ENCODE assay signal across 9 mouse cellular contexts in genomic region chr4:57280888-57281287, GRCm38 (mm10). TPM values are rescaled to one million over a fixed set of nuclear protein-coding genes. Genes with fewer than 3 reads are reported as not detected.
DNase-seq lines count a peak whose midpoint lies in the region; TF ChIP-seq lines count a peak whose summit lies in the region.
"Had no signal": no experiment of that assay in that cellular context is flagged by ENCODE, and none has a peak within 500 bp of the region (broad histone marks: within the 10 kb centered on the region; RNA-seq: fewer than 3 reads in every experiment).

No protein-coding gene starts in this region.

- peak; percentile 76 to 82 for DNase-seq in heart, adult 2 months
- no peak for DNase-seq in heart, embryonic 10.5 days (ENCODE audit: low spot score)
- DNase-seq in NIH3T3 (ENCODE audit: low read depth) = peak; percentile 51
- DNase-seq in cerebellum, postnatal 25 days = peak; percentile 78 to 83
- peak; percentile 73 to 76 for DNase-seq in heart, postnatal 36 days
- DNase-seq in forebrain, embryonic 10.5 days (ENCODE audit: extremely low spot score, low spot score) = no peak
- no peak for DNase-seq in kidney, adult 9 months
- no peak for DNase-seq in thymus, postnatal 10 days (ENCODE audit: low spot score in 2 of 2)

- intact Hi-C loops in heart, adult 2 months (cut with DNase I) = no loop called here
- intact Hi-C loops in heart, postnatal 36 days (cut with DNase I) = no loop called here

- no peak for TF ChIP-seq CTCF in heart, adult 2 months (IDR thresholded peaks at IDR 0.05)

- no peak overlapping the region for H3K4me3 ChIP-seq in heart, adult 2 months
- no peak overlapping the region for H3K4me3 ChIP-seq in heart, embryonic 10.5 days
- H3K4me3 ChIP-seq in forebrain, embryonic 10.5 days = no peak overlapping the region
- H3K4me3 ChIP-seq: left cerebral cortex, adult 2 months had no signal

- TF ChIP-seq EP300 in heart, adult 2 months (IDR thresholded peaks at IDR 0.05; ENCODE audit: insufficient read depth, low read depth, low read length) = no peak

- H3K36me3 ChIP-seq in heart, adult 2 months (ENCODE audit: control insufficient read depth, insufficient read depth, low read length) = no peaks in the 10 kb centered on the region
- H3K36me3 ChIP-seq in heart, embryonic 10.5 days = no peaks in the 10 kb centered on the region
- no peaks in the 10 kb centered on the region for H3K36me3 ChIP-seq in forebrain, embryonic 10.5 days (replicated peaks)

- no peak overlapping the region; the same call in 1 of the 2 replicates for H3K9ac ChIP-seq in heart, adult 2 months (ENCODE audit: low read depth, low read length)

- no peaks in the 10 kb centered on the region for H3K27me3 ChIP-seq in heart, adult 2 months (ENCODE audit: control insufficient read depth, insufficient read depth, low read length)
- no peaks in the 10 kb centered on the region for H3K27me3 ChIP-seq in heart, embryonic 10.5 days (ENCODE audit: insufficient read depth, poor library complexity, severe bottlenecking)
- H3K27me3 ChIP-seq in forebrain, embryonic 10.5 days (ENCODE audit: poor library complexity, severe bottlenecking) = no peaks in the 10 kb centered on the region; the same call in 1 of the 2 replicates

- TF ChIP-seq POLR2A in heart, adult 2 months (IDR thresholded peaks at IDR 0.05; ENCODE audit: insufficient read depth, low read depth, low read length) = peak; percentile 32; the same call in 1 of the 2 replicates

- H3K4me1 ChIP-seq in heart, adult 2 months (ENCODE audit: control insufficient read depth, insufficient read depth, low read length) = peaks cover 8% of the 10 kb centered on the region
- H3K4me1 ChIP-seq in heart, embryonic 10.5 days = peaks cover 9% of the 10 kb centered on the region; the same call in 1 of the 2 replicates
- H3K4me1 ChIP-seq in forebrain, embryonic 10.5 days = peaks cover 9% of the 10 kb centered on the region

- WGBS in heart, adult 2 months = 26% methylated on average over 5 of the region's 5 CpGs
- WGBS in heart, embryonic 10.5 days = 76% methylated on average over 5 of the region's 5 CpGs
- WGBS in forebrain, embryonic 10.5 days = 88% methylated on average over 5 of the region's 5 CpGs

- no peaks in the 10 kb centered on the region for H3K9me3 ChIP-seq in heart, embryonic 10.5 days
- H3K9me3 ChIP-seq in forebrain, embryonic 10.5 days = no peaks in the 10 kb centered on the region

- peak overlapping the region; percentile 91 for H3K27ac ChIP-seq in heart, adult 2 months
- H3K27ac ChIP-seq in heart, embryonic 10.5 days = no peak overlapping the region
- H3K27ac ChIP-seq in forebrain, embryonic 10.5 days = no peak overlapping the region
- H3K27ac ChIP-seq: left cerebral cortex, adult 2 months had no signal

- H3K79me2 ChIP-seq in heart, adult 2 months (replicated peaks; ENCODE audit: control insufficient read depth, insufficient read depth, low read length) = no peaks in the 10 kb centered on the region

RNA-seq across cellular contexts. Expression of gene Ptpn3, which starts 20.7 kb away (rescaled TPM):
- total RNA-seq in heart, adult 2 months (2021) = 10 to 100 TPM; 32.4 to 41.5 TPM
- 10.7 and 23.3 TPM in 2 replicates for polyA plus RNA-seq in heart, adult 2 months (2012; rRNA removed)
- 0.90 and 1.7 TPM in 2 replicates for polyA plus RNA-seq in heart, embryonic 10.5 days (2016; fragmentation: Nextera tagmentation; extraction: Ambion mirVana)
- total RNA-seq in heart, postnatal 36 days (2021) = 10 to 100 TPM; 38.6 to 47.2 TPM
- 1.1 and 1.3 TPM in 2 replicates for polyA plus RNA-seq in forebrain, embryonic 10.5 days (2016; fragmentation: Nextera tagmentation; extraction: Ambion mirVana)

Comparison
In these comparisons a context has a peak if more than half of its experiments do, and no peak if none do; other contexts are left out.
1. DNase-seq: peak in heart, adult 2 months (2 of 2), NIH3T3 (single experiment), cerebellum, postnatal 25 days (2 of 2) and heart, postnatal 36 days (2 of 2); none in heart, embryonic 10.5 days (single experiment), forebrain, embryonic 10.5 days (single experiment), kidney, adult 9 months (single experiment) and thymus, postnatal 10 days (0 of 2).